Mouse (Mus musculus) fat pad, adult 2 months (tissue): ENCODE measurements around the gene Chchd3.
A peak's percentile ranks its signal among the peaks of the same experiment; 100 is the strongest.

Experiments used
- DNase-seq: peaks from one replicate; pipeline ENCODE4 v3.0.0-alpha.2; 2011; ENCODE audit warnings: low read depth, low spot score; ENCODE audit errors: extremely low read depth

The Chchd3 gene

GRCm38 (mm10) chr6:33059735-33060576, at the start of gene Chchd3:
TSS of gene Chchd3 (minus strand) at chr6:33060260.
- DNase-seq = peak; percentile 93

GRCm38 (mm10) chr6:33104661-33105060, 44.6 kb upstream of the Chchd3 start:
- DNase-seq = no peak

DNA sequence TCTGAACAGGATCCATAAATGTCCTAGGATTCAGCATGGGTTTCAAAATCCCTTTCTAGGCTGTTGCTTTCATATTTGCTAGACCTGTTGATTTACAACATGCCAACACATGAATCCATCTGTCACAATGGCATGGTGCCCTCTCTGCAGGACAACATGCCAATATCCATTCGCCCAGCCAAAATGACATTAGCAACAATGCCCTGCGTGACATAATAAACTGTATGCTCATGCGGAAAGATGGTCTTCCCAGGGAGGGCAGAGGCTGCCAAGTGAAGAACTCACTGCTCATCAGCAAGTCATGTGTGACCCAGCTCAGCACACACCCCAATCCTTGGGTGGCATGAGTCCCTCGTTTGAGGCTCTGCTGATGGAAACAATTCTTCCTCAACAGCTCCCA, 38.8 kb upstream of the Chchd3 start:
- no peak for DNase-seq

DNA sequence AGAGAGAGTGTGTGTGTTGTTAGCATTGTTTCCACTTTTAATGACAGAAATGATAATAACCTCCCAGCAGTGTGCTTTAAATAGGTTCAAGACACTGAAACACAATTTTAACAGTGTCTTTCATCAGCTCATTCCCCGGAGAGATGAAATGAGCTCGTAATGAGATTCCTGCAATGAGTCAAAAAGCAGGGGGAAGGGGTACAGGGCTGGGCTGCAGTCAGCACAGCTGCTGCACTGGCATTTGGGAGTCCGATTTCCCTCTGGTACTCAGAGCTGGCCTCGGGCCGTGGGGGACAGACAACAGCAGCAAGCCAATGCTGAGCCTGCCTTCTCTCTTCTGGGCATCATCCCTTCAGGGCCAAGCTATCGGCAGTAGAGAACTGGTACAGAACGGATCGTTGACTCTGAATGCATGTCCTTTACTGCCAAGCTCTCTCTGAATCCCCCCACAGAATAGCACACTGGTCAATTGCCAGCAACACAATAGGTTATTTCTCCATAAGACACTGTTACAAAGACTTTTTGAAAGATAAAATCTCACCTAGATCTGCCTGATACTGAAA, 34.7 kb upstream of the Chchd3 start:
- no peak for DNase-seq

GRCm38 (mm10) chr6:33080186-33080585, 20.1 kb upstream of the Chchd3 start:
- DNase-seq = no peak

- DNase-seq = no peak
Observed at GRCm38 (mm10) chr6:33078260-33078936, 18.3 kb upstream of the Chchd3 start.

- DNase-seq = no peak
Observed at GRCm38 (mm10) chr6:33066462-33066861, 6.4 kb upstream of the Chchd3 start.

- DNase-seq = no peak
Observed at GRCm38 (mm10) chr6:33059276-33059675, 784 bp downstream of the Chchd3 start.

DNA sequence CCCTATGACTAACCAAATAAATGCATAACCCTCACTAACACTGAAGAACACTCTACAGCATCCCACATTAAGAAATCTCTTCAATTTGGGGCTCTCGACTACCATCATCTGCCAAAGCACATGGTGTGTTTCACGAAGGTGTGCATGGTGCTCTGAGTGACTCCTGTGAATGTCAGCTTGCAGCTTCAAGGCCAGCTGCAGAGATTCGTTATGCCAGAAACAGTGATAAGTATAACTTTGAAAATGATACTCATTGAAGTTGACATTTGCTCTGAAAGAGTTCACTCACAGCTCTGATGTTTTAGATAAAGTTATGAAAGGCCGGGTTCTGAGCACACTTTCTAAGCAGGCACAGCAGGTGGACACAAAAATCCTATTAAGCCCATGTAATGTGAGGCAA, 3.7 kb downstream of the Chchd3 start:
- DNase-seq = no peak

DNA sequence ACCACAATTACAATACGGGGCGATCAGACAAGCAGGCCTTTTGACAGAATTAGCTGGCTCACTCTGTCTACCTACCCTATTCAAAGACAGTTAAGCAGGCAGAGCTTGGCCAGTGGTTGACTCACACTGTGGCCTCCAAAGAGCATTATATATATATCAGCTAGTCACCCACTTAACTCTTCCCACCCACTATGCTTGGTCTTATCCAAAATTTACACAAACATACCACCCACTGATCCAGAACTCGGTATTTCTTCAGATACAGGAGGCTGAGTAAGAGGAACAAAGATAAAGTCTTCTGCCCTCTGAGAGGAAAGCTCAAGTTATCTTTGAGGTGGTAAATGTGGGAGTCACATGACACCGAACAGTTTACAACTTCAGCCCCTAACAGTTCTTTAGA, 4.4 kb downstream of the Chchd3 start:
- no peak for DNase-seq

- DNase-seq = no peak
Observed at GRCm38 (mm10) chr6:33054946-33055345, 5.1 kb downstream of the Chchd3 start.

- no peak for DNase-seq
Observed at GRCm38 (mm10) chr6:33051642-33052041, 8.4 kb downstream of the Chchd3 start.

- DNase-seq = no peak
Observed at GRCm38 (mm10) chr6:33049705-33050420, 10.2 kb downstream of the Chchd3 start.

DNA sequence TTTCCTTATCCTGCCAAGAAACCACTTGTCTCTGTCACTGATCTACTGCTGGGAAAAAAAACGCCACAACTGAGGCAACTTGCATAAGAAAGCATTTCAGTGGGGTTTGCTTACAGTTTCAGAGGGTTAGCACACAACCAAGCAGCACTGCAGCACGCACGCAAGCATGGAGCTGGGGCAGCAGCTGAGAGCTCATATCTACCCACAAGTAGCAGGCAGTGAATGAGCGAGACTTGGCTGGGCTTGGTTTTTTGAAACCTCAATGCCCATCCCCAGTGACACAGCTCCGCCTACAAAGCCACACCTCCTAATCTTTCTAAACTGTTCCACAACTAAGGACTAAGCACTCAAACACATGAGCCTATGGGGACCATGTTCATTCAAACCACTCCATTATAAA, 16.6 kb downstream of the Chchd3 start:
- no peak for DNase-seq

GRCm38 (mm10) chr6:33042880-33043279, 17.2 kb downstream of the Chchd3 start:
- DNase-seq = no peak

- no peak for DNase-seq
Observed at GRCm38 (mm10) chr6:33041978-33042377, 18.1 kb downstream of the Chchd3 start.

DNA sequence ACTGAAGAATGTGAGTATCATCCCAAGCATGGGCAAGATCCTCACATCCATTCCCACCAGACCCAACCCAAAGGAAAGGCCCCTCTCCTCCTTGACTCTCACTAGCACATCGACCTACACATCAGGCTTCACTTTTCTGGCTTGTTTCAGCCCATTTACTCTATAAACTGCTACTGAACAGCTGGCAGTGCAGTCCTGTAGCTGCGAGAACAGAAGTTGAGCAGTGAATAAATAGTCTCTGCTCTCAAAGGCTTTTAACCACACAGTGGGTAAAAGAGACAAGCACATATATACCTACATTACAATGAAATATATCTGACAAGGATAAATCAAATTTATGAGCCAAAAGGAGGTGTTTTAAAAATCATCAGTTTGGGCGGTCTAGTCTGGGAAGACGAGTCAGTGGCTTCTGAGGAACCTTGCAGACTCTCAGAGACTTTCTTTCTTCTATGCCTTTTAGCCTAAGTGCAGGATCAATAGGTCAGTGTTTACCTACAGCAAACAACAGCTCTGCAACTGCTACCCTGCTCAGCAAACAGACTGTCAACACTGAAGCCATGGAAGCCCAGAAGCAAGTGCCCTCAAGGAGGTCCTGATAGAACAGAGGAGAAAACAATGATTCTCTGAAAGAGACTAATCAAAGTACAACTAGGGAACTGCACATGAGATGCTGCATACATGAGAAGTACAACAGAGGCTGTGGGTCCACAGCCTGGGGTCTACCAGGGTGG, 19.5 kb downstream of the Chchd3 start:
- no peak for DNase-seq

- DNase-seq = no peak
Observed at GRCm38 (mm10) chr6:33032543-33032942, 27.5 kb downstream of the Chchd3 start.

DNA sequence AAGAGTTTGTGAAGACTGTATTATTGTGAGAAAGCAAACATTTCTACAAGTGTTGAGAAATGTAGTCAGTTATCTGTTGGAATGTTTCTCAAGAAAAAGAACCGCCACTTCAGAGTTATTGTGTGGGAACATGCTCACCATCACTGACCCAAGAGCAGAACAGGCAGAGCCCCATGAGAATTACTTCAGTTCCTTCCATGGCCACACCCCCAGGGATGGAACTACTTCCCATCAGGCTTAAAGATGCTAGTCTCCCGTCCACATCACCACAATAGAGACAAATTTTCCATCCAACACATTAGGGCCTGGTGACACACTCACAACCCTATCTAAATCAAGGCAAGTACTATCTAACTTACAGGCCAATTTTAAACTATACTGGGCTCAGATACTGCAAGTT, 28.4 kb downstream of the Chchd3 start:
- DNase-seq = no peak

- DNase-seq = no peak
Observed at GRCm38 (mm10) chr6:33028296-33028695, 31.8 kb downstream of the Chchd3 start.

DNA sequence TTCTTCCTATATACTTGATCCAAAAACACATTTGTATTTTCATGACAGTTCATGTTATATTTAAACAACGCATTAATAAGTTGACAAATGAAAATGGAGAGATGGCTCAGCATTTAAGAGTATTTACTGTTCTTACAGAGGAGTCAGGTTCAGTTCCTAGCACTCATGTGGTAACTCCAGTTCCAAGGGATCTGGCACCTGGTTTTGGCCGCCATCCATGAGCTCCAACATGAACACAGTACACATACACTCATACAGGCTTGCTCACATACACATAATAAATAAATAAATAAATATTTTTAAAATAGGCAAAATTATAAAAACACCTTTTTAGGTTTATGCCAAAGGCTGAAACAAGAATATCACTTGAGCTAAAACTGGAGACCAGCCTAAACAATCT, 35.0 kb downstream of the Chchd3 start:
- no peak for DNase-seq
